Mouse (Mus musculus) kidney, postnatal 0 days (tissue): ENCODE results near the gene Ppdpf. TPM values are rescaled to one million over a fixed set of nuclear protein-coding genes. Genes with fewer than 3 reads are reported as not detected.

Source experiments
- ATAC-seq: fragments of 200-750 bp; cut with Nextera tagmentation; replicated peaks from 2 replicates; pipeline ENCODE4 v1.8.0; 2017; ENCODE audit warnings: low read depth, moderate number of reproducible peaks, moderate TSS enrichment, moderate library complexity; ENCODE audit not compliant: low FRiP score
- DNase-seq: peaks from one replicate; pipeline ENCODE4 v3.0.0-alpha.2; 2016; ENCODE audit warnings: low spot score
- H3K27ac ChIP-seq: fragments of 300-500 bp; sonication (generic); 2 replicates; pipeline ENCODE4 v1.5.1; 2014; ENCODE audit warnings: mild to moderate bottlenecking
- H3K27me3 ChIP-seq: fragments of 300-500 bp; sonication (generic); 2 replicates; pipeline ENCODE4 v1.6.1; 2014; ENCODE audit warnings: low read length, mixed read lengths; ENCODE audit not compliant: insufficient read depth
- H3K36me3 ChIP-seq: fragments of 300-500 bp; sonication (generic); 2 replicates; pipeline ENCODE4 v1.6.1; 2014; ENCODE audit warnings: low read length, mixed read lengths; ENCODE audit not compliant: insufficient read depth
- H3K4me1 ChIP-seq: fragments of 300-500 bp; sonication (generic); replicated peaks from 2 replicates; pipeline ENCODE4 v1.6.1; 2014; ENCODE audit warnings: antibody characterized with exemption, low read length, mixed read lengths; ENCODE audit not compliant: insufficient read depth
- H3K4me2 ChIP-seq: fragments of 300-500 bp; sonication (generic); 2 replicates; pipeline ENCODE4 v1.6.1; 2014; ENCODE audit warnings: mild to moderate bottlenecking, low read length, moderate library complexity, mixed read lengths
- H3K4me3 ChIP-seq: fragments of 300-500 bp; sonication (generic); replicated peaks from 2 replicates; pipeline ENCODE4 v1.5.1; 2014; ENCODE audit warnings: low read depth, low read length
- H3K9ac ChIP-seq: fragments of 300-500 bp; sonication (generic); 2 replicates; pipeline ENCODE4 v1.6.1; 2014; ENCODE audit warnings: low read depth, low read length
- H3K9me3 ChIP-seq: fragments of 300-500 bp; sonication (generic); replicated peaks from 2 replicates; pipeline ENCODE4 v1.6.1; 2016; ENCODE audit warnings: low read length, inconsistent platforms, mixed read lengths
- CTCF ChIP-seq: IDR thresholded peaks from 2 replicates; pipeline ENCODE4 v1.5.1; 2016; ENCODE audit warnings: antibody characterized with exemption, low read depth, mild to moderate bottlenecking, moderate library complexity
- WGBS: fragments of 180-500 bp; shearing (Covaris S2); extraction: QIAGEN DNeasy Blood & Tissue Kit; methylation state at CpG from one replicate; pipeline ENCODE4 v1.1.7; 2014; 5-methylcytosine and 5-hydroxymethylcytosine counted together
- polyA plus RNA-seq: library from polyadenylated mRNA; unstranded; fragments of >200 nt; fragmentation: Nextera tagmentation; extraction: Ambion mirVana; gene quantifications from 2 replicates; pipeline ENCODE4 v1.2.1, GENCODE M21; 2015

The Ppdpf gene
- polyA plus RNA-seq, 1 experiment from 2014 or later: 278 TPM

- Histone ChIP-seq H3K36me3 (peaks cover 13% of the 10 kb centered on the region; the same call in 1 of the 2 replicates), H3K4me3 (no peak overlapping the region), H3K4me2 (no peak overlapping the region), H3K4me1 (peaks cover 6% of the 10 kb centered on the region; the same call in 1 of the 2 replicates), H3K27me3 (no peaks in the 10 kb centered on the region), H3K27ac (no peak overlapping the region), H3K9ac (no peak overlapping the region), H3K9me3 (no peaks in the 10 kb centered on the region)
- 85% methylated on average over 23 of the region's 23 CpGs for WGBS
- no peak for ATAC-seq
- TF ChIP-seq CTCF: peak; percentile 26; the same call in 1 of the 2 replicates
- no peak for DNase-seq
Observed at GRCm38 (mm10) chr2:181235681-181236566, 48.9 kb downstream of the Ppdpf start.

GRCm38 (mm10) chr2:181237251-181238014 is 50.4 kb downstream of the Ppdpf start:
- 92% methylated on average over 17 of the region's 17 CpGs for WGBS
- DNase-seq: no peak
- TF ChIP-seq CTCF: no peak

GRCm38 (mm10) chr2:181238091-181238610 is 51.1 kb downstream of the Ppdpf start:
- Histone ChIP-seq H3K36me3 (peaks cover 13% of the 10 kb centered on the region; the same call in 1 of the 2 replicates), H3K9me3 (no peaks in the 10 kb centered on the region), H3K4me1 (peaks cover 14% of the 10 kb centered on the region), H3K9ac (no peak overlapping the region), H3K27me3 (no peaks in the 10 kb centered on the region), H3K4me3 (no peak overlapping the region), H3K27ac (no peak overlapping the region), H3K4me2 (no peak overlapping the region)
- no peak for ATAC-seq
- 59% methylated on average over 10 of the region's 10 CpGs for WGBS
- no peak for TF ChIP-seq CTCF
- no peak for DNase-seq

More at GRCm38 (mm10) chr2:181237251-181238014, 50.4 kb downstream of the Ppdpf start:
- Histone ChIP-seq H3K9me3 (no peaks in the 10 kb centered on the region), H3K4me1 (peaks cover 14% of the 10 kb centered on the region), H3K36me3 (peaks cover 13% of the 10 kb centered on the region; the same call in 1 of the 2 replicates), H3K4me3 (no peak overlapping the region), H3K9ac (no peak overlapping the region; the same call in 1 of the 2 replicates), H3K27ac (no peak overlapping the region), H3K4me2 (no peak overlapping the region), H3K27me3 (no peaks in the 10 kb centered on the region)
- ATAC-seq: no peak

Other genes starting within 250 kb of the Ppdpf start
- gene Nkain4, start 232.5 kb upstream of the Ppdpf start, polyA plus RNA-seq: 24.1 and 26.6 TPM in 2 replicates
- gene Arfgap1, start 220.0 kb upstream of the Ppdpf start, polyA plus RNA-seq: 55.7 and 65.9 TPM in 2 replicates
- gene Col20a1, start 200.7 kb upstream of the Ppdpf start, polyA plus RNA-seq: 0.34 and 0.41 TPM in 2 replicates
- 2.6 and 3.5 TPM in 2 replicates for gene Chrna4, start 143.7 kb upstream of the Ppdpf start, polyA plus RNA-seq
- gene Kcnq2, start 51.9 kb upstream of the Ppdpf start, polyA plus RNA-seq: 0.17 TPM in 1 of 2 replicates, not detected in the other
- gene Eef1a2, start 30.2 kb upstream of the Ppdpf start, polyA plus RNA-seq: 0.05 TPM in 1 of 2 replicates, not detected in the other
- gene Ptk6, start 15.5 kb downstream of the Ppdpf start, polyA plus RNA-seq: not detected in 2 replicates
- 0.14 and 0.26 TPM in 2 replicates for gene Srms, start 25.9 kb downstream of the Ppdpf start, polyA plus RNA-seq
- gene Fndc11, start 32.8 kb downstream of the Ppdpf start, polyA plus RNA-seq: 0.27 and 0.55 TPM in 2 replicates
- 1.4 and 1.5 TPM in 2 replicates for gene Helz2, start 54.8 kb downstream of the Ppdpf start, polyA plus RNA-seq
- 8.1 and 9.8 TPM in 2 replicates for gene Gmeb2, start 100.8 kb downstream of the Ppdpf start, polyA plus RNA-seq
- gene Stmn3, start 127.3 kb downstream of the Ppdpf start, polyA plus RNA-seq: 0.24 and 0.66 TPM in 2 replicates
- gene Rtel1, start 132.5 kb downstream of the Ppdpf start, polyA plus RNA-seq: 16.8 and 24.2 TPM in 2 replicates
- gene Zgpat, start 177.7 kb downstream of the Ppdpf start, polyA plus RNA-seq: 32.2 and 33.1 TPM in 2 replicates
- 47.5 and 48.7 TPM in 2 replicates for gene Arfrp1, start 178.2 kb downstream of the Ppdpf start, polyA plus RNA-seq
- gene Lime1, start 192.8 kb downstream of the Ppdpf start, polyA plus RNA-seq: 14.7 TPM in 2 replicates